Mouse (Mus musculus): ENCODE results near the gene Susd5.
"Not testable (repeated sequence)": the region's sequence is repeated elsewhere in the genome, so short reads cannot be mapped to it uniquely, and the experiment has no call there.

DNA sequence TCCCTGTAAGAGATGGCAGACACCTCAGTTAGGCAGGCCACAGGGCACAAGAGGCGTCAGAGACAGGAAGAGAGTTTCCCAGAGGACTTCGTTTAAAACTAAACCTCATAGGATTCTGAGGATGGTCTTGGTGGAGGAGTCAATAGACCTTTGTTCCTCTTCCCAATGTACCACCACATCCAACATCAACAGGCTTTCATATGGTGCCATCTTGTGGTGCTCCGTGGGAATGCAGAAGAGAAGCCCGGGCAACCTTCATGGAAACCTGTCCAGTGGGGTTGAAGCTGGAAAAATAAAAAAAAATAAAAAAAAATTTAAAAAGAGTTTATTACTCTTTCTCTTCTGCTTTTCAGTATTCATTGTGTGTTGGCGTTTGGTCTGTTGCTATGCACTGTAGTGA, 59.7 kb downstream of the Susd5 start:
- 0 out of 2 replicates have a peak, but pooled peaks have one; percentile 27 for TF ChIP-seq CTCF (IDR thresholded peaks at IDR 0.05; ENCODE audit: control insufficient read depth, insufficient read depth, low read length)
- not testable (repeated sequence) for TF ChIP-seq POLR2A (IDR thresholded peaks at IDR 0.05; ENCODE audit: borderline replicate concordance, control insufficient read depth, low read depth, low read length)

All from bone marrow, adult 2 months (tissue).